Mouse (Mus musculus) ovary, postnatal 14 days (tissue): Measurements from ENCODE around the gene Frmd5.
A peak's percentile ranks its signal among the peaks of the same experiment; 100 is the strongest.
"Not testable (repeated sequence)": the region's sequence is repeated elsewhere in the genome, so short reads cannot be mapped to it uniquely, and the experiment has no call there.

ENCODE experiments used
- DNase-seq: peaks from one replicate; pipeline ENCODE4 v3.0.0; 2022; ENCODE audit warnings: low spot score

The Frmd5 gene

GRCm38 (mm10) chr2:121571780-121572179, 235.1 kb downstream of the Frmd5 start:
- peak; percentile 91 for DNase-seq

DNA sequence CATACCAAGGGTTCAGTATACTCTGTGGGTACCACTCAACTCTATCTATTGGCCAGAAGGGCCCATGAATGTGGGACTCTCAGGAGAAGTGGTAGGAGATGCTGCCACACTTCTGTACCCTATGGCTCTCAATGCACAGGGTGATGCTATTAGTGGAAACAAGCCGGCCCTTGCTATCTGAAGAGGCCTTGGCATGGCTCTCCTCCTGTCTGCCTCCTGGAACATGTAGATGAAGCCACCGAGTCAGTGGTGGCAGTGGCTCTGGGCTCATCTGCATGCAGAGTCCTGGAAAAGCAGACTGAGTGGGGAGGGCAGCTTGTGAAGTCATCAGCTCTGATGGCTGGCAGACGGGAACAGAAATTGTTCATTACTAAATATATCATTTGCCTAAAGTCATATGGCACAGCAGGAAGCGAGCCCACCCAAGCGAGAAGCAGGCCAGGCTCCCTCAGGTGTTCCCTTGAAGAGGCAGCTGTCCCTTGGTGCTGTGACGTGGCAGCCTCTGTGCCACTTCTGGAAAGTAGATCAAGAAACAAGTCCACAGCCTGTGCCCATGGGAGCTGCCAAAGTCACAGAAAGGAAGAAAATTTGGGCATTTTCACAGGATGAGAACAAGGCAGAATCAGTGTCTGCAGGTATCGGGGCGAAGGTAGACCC, 235.8 kb downstream of the Frmd5 start:
- no peak for DNase-seq

DNA sequence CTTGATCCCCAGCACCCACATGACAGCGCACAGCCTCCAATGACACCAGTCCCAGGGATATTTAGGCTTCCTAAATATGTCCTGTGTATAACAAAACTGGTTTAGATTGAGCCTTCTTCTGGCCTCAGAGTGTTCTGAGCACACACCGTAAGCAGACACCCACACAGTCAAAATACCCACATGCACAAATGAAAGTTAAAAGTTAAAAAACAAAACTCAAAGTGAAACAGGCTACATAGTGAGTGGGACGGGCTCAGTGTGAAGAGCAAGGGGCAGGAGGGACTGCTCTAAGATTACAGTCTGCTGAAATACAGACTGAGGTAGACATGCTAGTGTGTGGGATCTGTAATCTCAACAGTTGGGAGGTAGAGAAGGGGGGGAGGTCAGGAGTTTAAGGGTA, 236.8 kb downstream of the Frmd5 start:
- DNase-seq, result no peak

DNA sequence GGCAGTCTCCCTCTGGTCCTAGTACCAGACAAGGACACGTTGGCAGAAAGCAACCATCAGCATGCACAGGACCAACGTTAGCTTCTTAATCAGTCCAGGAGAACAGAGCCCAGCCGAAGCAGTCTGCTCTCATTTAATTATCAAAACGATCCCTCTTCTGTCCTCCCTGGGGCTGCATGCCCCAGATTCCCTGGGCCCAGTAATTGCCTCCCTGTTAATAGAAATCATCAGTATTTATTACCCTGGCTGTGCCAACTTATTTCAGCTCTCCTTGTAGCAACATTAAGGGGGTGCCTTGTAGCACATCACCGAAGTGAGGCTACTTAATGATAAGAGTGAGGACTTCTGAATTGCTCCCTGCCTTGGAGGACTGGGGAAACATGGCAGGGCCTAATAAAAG, 241.0 kb downstream of the Frmd5 start:
- no peak for DNase-seq

DNA sequence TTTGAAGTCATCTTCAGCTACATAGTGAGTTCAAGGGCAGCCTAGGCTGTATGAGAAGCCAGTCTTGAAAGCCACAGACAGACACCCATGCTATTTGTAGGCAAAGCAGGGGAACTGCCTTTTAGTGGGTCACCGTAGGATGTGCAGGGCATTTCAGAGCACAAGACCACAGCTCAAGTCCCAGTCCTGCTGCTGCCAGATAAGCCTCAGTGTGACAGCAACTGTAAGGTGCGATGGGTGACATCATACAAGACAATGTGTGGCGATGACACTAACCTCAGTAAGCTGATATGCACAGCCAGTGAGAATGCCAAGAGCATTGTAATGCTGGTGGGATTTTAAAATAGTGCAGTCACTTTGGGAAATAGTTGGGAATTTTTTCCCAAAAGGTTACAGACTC, 243.8 kb downstream of the Frmd5 start:
- DNase-seq, result no peak

GRCm38 (mm10) chr2:121551271-121551670, 255.6 kb downstream of the Frmd5 start:
- no peak for DNase-seq

DNA sequence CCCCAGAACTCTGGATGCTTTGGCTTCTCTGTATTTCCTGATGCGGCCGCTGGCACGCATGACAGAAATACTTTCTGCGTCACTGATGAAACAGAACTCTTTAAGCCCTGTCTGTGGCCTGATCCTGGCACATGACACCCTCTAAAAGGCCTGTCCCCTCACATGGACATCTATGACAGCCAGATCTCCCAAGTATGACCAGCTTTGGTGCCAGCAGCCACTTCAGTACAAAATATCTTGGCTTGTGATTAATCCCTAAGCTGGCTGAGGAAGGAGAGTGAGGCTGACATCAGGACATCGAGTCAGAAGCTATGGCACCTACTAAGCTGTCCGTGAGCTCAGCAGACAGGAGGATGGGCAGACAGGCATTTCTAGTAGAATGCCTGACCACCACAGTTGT, 257.3 kb downstream of the Frmd5 start:
- DNase-seq, result no peak

- no peak for DNase-seq
These were observed 262.1 kb downstream of the Frmd5 start for GRCm38 (mm10) chr2:121544829-121545228.

- DNase-seq, result no peak
These were observed 281.8 kb downstream of the Frmd5 start for GRCm38 (mm10) chr2:121525056-121525455.

- DNase-seq, result not testable (repeated sequence)
These were observed 284.1 kb downstream of the Frmd5 start for GRCm38 (mm10) chr2:121522830-121523229.

DNA sequence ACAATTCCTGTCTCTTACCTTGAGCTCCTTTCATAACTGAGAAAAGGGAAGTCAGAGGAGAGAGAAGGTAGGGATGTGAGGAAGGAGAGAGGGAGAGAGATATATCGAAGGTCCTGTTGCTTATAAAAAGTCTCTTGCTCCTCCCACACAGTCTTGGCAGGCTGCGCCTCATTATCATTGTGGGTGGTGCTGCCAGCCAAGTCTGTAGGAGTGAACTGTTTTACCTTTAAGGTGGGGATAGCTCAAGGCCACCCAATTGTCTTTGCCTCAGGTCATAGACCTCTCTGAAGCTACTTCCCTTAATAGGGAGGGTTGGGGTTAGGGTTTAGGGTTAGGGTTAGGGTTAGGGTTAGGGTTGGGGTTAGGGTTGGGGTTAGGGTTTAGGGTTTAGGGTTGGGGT, 284.9 kb downstream of the Frmd5 start:
- DNase-seq, result no peak

- DNase-seq, result not testable (repeated sequence)
These were observed 288.2 kb downstream of the Frmd5 start for GRCm38 (mm10) chr2:121518711-121519110.

- DNase-seq, result no peak
These were observed 288.8 kb downstream of the Frmd5 start for GRCm38 (mm10) chr2:121518106-121518505.

- DNase-seq, result no peak
These were observed 292.7 kb downstream of the Frmd5 start for GRCm38 (mm10) chr2:121514211-121514610.

- not testable (repeated sequence) for DNase-seq
These were observed 293.7 kb downstream of the Frmd5 start for GRCm38 (mm10) chr2:121512991-121513765.

DNA sequence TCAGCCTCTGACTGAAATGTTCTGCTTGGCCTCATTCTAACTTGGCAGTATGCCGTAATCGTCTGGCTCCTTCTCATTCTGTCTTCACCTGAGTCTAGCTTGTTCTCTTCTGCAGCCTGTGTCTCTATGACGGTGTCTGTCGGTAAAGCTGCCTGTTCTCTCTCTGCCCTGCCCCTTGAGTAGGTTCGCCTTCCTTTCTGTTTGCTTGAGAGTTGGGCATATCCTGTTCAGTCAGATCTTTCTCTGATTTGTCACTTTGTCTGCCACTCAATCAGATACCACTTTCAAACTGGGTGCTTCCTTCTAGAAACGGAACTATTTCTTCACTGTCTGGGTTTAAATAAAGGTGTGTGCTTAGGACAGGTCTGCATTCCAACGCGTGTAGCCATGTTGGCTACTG, 295.5 kb downstream of the Frmd5 start:
- no peak for DNase-seq

- DNase-seq, result peak; percentile 34
These were observed 297.3 kb downstream of the Frmd5 start for GRCm38 (mm10) chr2:121509584-121509983.

DNA sequence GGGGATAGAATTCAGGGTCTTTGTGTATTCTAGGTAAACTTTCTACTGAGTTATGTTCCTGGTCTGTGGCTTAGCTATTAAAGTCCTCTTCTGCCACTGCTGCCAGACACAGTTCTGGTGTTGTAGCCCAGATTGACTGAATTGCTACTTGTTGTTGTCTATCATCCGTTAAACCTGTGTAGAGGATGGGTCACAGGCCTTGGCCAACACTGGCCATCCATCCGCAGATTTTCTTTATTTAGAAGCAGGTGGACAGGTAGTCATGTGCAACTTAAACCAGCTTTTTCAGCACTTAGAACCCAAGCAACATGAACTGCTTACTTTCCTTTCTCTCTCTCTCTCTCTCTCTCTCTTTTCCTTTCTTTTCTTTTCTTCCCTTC, 298.9 kb downstream of the Frmd5 start:
- no peak for DNase-seq

DNA sequence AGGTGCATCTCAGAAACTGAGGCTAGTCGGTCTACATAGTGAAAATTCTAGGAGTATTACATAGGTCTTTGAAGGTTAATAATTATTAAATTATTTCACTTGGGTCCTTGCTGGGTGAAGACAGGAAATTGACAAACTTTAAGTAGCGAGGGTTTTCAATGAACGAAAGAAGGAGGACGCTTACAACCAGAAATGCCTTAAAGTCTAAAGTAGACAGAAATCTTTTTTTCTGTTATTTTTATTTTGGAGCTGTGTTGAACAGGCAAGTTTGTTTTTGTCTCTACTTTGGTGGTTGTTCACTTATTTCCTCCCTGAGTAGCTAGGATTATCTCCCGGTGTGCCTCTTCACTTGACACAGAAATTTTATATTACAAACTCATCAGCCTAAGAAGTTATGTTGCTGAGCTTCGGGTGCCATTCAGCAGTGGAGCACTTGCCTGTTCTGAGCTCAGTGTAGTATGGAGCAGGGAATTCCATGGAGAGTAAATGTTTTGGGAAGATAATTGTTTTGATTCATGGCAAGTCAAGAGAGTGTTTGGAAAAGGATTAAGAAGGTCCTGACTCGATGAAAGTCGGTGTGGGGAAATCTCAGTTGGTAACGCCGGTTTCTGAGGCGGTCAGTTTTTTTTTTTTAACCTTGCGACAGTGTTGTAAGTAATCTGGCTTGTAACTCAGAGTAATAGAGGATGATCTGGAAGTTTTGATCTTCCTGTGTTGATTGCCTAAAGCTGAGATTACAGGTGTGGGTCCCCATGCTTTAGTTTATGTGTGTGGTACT, 299.5 kb downstream of the Frmd5 start:
- no peak for DNase-seq

GRCm38 (mm10) chr2:121505942-121506882, 300.7 kb downstream of the Frmd5 start, which contains the start of the genes Mfap1a and Wdr76:
Gene Mfap1a (minus strand): TSS chr2:121506665.
Gene Wdr76 (plus strand): TSS chr2:121506723.
- peak; percentile 71 for DNase-seq

GRCm38 (mm10) chr2:121501550-121501949, 305.3 kb downstream of the Frmd5 start:
- DNase-seq, result not testable (repeated sequence)
